Mouse (Mus musculus) spleen, postnatal 4 days (tissue): ENCODE measurements around the gene Ampd2.
A peak's percentile ranks its signal among the peaks of the same experiment; 100 is the strongest.

Experiments
- DNase-seq, 2 experiments: peaks; one replicate each; pipeline ENCODE4 v3.0.0; 2022; ENCODE audit warnings: low spot score in 2 of 2

Ampd2 gene

DNA sequence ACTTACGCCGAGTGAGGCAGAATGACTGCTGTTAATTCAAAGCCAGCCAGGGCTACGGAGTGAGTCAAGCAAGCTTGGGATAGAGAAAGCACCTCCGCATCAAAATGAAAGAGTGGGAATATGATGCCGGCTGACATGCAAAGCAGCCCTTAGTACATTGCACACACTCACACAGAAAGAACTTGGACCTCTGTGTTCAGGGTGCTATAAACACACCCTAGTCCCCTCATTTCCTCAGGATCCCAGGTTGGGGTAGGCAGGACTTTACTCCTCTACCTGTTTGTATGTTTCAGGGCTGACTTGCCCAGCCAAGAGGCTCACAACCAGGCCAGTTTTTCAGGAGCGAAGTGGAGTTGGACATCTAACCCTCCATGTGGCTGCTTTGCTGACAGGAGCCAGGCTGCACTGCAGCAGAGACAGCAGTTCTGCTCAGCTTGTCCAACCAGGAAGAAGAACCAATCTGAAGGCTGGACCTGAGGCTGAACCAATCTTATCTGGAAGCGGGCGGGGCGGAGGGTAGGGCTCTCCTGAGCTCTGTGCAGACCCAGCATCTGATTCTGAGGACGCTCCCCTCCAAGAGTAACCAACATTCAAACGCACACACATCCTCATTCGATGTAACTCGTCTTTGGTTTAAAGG, 17.1 kb downstream of the Ampd2 start:
- no peak for DNase-seq

DNA sequence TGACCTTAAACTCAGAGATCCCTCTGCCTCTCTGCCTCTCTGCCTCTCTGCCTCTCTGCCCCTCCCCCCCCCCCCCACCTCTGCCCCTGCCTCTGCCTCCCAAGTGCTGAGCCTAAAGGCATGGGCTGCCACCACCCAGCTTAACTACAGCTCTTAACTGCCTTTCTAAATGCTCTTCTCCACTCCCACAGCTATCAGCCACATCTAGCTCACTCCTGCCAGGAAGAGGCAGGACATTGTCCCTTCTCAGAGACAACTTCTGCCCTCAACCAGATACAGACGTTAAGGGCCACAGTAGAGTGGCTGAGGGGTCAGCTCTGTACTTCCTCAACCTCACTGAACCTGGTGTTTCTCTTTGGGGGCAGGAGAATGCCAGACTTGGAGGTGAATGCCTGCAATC, 17.6 kb downstream of the Ampd2 start:
- DNase-seq = no peak

DNA sequence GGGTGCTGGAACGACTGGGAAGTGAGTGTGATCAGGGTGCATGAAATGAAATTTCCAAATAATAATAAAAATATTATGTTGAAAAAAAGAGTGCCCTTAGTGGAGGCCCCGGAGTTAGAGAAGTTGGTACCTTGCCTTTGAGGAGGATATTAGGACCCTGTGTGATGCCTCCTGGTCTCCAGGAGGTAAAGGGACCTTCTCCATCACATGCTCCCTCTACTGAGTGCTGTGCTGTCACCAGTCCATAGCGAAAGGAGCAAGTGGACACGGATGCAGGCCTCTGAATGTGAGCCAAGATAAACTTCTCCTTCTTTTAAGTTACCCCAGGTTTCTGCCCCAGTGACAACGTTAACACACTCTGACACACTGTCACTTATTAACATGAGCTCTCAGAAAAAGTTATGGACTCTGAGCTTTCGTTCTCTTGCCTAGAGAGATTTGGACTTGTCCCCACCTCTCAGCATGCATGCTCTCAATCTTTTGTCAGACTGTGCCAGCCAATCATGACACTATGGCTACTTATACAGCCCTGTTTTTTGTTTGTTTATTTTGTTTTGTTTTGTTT, 19.0 kb downstream of the Ampd2 start:
- no peak for DNase-seq

DNA sequence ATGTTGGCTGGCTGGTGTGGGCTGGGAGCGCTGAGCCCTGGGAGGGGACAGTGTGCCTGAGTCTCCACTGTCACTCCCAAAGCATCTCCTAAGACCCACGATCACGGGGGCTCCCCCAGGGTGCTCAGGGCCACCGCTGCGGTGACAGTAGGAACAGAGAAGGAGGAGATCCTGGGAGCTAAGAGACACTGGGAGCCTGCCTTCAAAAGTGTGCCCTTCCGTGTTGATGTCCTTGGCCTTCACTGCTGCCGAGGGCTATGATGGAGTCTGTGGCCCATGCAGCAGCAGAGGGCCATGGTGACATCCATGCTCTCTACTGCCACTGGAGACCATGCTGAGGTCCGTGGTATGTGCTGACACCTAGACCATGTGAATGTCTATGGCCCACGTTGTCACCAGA, 20.9 kb downstream of the Ampd2 start:
- no peak for DNase-seq

DNA sequence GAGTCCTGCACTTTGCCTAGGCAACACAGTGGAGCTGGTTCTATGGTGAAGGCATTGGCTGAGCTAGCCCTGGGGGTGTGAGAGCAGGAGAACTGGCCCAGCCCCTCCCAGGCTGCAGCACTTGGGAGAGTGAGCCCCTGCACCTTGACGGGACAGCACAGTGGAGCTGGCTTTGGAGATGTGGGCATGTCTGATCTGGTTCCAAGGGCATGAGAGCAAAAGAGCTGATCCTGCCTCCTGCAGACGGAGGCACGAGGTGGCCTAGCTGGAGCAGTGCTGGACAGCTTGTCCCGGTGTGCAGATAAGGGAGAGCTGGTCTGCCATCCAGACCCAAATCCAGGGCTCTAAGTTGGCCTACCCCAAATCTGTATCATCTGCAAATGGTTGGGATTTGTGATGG, 21.8 kb downstream of the Ampd2 start:
- no peak for DNase-seq

DNA sequence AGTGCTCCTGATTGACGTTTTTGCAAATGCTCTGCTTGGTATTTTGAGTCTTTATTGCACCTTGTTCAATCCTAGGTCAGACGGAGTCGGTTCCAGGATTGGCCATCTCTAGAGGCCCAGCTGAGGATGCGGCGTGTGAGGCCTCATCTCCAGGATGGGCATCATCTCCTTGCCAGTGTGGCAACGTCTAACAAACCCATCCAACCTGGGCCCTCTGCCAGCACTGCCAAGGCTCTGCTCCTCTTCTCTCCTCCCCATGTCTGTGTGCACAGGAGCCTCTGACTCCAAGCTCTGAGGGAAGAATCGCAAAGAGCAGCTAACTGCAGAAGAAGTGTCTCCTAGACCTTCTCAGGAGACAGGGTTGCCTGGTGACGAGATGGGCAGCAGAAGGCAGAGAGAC, 23.8 kb downstream of the Ampd2 start:
- DNase-seq = no peak

DNA sequence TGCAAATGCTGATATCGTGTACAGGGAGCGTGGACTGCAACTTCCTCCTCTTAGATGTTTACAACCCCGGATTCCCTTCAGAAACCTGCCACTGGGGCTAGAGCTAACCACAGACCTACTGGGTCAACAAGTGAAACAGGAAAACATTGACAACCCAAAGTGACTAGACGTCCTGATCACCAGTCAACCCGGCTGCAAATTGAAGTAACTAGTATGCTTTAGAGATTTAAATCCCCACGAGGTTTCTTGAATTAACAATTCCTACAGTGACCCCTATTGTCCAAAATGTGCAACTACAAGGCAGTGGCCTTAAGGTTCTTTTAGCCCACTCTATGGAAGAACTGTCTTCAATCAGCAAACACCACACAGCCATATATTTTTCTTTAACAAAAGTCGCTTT, 25.0 kb downstream of the Ampd2 start:
- no peak for DNase-seq

DNA sequence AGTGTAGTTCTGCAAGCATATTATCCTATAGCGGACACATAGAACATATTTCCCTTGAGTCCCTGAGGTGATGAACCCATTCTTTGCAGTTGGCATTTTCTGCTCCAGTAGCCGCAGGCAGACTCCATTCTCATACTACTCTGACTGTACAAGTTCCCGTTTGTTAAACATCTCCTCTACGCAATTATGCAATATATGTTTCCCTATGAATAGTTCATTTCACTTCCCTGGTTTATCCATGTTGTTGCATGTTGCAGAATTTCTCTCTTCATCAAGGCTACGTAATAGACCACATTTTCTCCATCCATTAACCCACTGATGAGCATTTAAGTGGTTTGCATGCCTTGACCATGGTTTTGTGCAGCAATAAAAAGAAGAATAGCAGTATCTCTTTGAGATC, 36.0 kb downstream of the Ampd2 start:
- no peak for DNase-seq

DNA sequence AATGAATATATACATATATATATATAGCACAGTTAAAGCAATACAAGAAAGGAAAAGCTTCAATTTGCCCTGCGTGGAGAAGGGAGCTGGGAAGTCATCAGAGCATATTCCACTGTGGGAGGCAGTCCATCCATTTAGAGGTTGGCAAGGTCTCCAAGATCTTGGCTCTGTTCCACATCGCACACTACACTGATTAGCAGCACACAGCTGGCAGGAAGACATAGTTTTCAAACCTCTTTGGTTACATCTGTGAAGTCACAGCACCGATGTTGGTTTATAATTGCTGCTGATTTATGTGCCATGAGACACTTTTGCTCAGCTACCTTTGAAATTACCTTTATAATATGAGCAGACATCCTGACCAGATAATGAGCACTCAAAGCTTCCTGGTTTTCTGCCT, 38.1 kb downstream of the Ampd2 start:
- no peak for DNase-seq

DNA sequence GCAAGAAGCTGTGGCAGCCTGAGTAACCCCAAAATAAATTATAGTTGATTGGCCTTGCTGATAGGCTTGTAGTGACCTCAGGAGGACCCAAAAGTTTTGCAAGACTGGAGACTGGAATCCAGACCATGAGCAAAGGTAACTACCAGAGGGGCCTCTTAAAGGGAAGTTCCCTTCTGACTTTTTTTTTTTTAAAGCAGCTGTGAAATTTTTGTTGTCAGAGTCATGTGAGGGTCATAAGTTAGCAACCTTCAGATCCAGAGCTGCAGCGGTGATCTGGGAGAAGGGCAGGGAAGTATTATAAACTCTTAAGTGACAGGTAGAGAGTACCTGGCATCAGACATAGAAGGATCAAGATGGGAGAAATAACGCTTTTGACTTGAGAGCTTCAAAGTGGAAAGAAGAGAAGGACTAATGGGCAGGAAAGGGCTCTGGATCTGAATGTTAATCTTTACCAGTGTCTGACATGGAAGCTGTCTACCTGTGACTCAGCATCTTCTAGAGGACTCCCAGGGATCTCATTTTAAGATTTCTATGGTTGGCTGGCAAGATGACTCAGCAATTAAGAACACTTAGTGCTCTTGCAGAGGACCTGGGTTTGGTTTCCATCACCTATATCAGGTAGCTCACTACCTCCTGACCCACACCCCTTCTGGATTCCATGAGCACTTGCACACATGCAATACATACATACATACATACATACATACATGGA, 39.4 kb downstream of the Ampd2 start:
- DNase-seq = no peak

DNA sequence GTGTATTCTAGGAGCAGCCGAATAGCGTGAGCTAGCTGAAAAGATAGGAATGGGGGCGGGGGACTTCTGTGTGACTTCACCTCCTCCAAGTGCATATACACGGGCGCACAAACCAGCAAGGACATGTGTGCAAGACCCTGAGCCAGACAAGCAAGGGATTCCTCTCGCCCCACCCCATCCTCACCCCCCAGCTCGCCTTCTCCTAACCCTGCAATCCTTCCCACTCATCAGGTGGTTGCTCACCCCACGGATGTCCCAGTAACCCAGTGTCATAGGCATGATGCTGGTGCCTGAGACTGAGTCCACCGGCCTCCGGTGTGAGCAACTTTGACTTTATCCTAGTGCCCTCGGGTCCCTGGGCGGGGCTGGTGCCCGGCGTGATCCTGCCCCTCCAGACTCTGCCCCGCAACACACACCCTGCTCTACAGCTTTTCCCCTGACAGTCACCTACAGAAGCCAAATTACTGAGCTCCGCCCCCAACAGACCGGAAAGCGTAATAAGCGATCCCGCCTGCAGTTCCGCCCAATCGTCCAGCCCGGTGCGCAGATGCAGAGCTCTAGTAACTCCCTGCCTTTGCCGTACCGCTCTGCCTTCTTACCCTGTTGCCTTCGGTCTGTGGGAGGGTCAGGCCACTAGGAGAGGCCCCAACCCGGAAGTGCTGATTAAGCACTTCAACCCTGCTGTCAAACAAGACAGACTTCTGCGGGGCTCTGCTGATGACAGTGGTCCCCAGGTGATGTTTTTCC, 41.9 kb downstream of the Ampd2 start, which contains the start of gene Gstm4:
TSS of gene Gstm4 (minus strand) at position 501 of the 747 bp plus-strand sequence.
- peak; percentile 81 to 89 for DNase-seq

DNA sequence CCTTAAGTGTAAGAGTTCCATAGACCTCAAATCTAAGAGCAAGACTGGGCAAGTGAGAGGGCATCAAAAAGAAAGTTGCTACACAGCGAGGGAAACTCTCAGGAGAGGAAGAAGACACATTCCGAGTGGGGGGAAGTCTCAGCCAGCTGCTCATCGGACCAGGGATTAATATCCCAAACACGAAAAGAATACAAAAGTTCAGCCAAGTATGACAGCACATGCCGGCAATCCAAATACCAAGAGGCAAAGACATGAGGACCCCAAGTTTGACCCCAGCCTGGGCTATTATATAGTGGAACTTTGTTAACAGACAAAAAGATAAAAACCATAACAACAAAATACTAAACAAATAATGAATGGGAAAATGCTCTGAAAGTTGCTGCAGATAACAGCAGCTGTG, 53.3 kb downstream of the Ampd2 start:
- no peak for DNase-seq

DNA sequence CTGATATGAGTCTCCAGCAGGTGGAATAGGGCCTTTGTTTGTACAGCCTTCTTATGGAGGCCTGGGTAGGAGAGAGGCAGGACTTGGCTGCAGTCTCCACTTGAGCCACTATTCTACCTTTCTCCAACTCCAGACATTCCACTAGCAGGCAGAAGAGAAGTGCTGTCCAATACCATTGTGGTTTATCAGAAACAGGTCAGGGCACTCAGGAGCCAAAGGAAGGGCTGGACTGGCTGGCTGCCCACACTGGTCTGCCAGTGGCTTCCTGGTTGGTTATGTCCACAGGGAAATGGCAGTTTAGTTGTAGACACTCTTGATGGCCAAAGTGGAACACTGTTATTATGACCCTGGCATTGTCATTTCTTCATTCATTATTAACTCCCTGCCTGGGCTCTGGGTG, 54.3 kb downstream of the Ampd2 start:
- DNase-seq = no peak

DNA sequence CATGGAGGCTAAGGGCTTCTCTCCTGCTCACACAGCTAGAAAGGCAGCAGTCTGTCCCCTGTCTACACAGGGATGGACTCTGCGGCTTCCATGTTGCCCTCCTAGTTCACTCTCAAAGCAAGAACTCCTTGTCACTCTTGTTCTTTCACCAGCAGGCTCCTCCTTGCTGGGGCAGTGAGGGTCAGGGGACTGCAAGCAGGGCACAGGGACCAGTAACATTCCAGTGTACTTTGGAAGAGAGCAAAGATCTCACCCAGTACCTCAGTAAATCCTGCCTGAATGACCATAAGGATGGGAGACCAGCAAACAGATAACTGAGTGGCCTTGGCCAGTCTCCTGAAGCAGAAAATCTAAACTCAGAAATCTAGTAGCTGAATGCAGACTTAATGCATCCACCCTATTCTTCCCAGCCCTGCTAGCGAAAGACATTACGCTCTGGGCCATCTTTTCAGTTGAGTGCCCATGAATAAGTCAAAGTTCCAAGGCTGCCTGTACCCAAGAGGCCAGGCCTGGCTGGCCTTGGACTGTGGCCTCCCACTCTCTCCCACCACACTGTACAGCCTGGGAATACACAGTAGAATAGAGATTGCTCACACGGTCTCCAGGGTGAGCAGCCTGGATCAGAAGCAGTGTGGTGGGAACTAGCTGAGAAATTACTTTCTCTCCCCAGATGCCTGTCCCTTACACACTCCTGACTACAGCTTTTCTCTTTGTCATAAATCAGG, 57.6 kb downstream of the Ampd2 start:
- no peak for DNase-seq

DNA sequence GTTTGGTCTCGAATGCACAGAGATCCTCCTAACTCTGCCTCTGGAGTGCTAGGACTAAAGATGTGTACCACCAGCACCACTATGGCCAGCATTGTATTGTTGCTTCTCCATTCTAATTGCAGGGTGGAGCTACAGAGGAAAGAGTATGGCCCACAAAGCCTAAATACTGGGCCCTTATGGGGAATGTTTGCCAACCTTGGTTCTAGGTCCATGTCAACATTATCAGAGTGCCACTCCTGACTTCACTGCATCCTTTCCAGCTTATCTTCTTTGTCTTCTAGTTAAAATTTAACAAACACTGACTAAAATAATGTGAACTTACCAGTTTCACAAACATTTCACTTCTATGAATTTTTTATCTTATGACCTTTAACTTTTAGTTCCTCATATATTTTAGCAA, 59.9 kb downstream of the Ampd2 start:
- no peak for DNase-seq

DNA sequence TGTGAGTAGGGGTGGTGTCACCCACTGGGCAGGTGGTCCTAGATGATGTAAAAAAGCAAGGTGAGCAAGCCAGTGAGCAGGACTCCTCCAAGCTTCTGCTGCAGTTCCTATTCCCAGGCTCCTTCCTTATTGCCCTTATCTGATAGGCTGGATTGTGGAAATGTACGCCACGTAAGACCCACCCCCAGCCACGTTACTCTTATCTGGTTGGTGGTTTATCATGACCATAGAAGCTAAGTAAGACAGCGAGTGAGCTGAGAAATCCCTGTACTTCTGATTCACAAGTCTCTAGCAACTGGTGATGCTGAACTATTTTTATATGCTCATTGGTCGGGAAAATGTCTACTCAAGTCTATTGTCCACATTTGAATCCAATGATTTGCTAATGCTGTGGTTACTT, 60.4 kb downstream of the Ampd2 start:
- DNase-seq = no peak

DNA sequence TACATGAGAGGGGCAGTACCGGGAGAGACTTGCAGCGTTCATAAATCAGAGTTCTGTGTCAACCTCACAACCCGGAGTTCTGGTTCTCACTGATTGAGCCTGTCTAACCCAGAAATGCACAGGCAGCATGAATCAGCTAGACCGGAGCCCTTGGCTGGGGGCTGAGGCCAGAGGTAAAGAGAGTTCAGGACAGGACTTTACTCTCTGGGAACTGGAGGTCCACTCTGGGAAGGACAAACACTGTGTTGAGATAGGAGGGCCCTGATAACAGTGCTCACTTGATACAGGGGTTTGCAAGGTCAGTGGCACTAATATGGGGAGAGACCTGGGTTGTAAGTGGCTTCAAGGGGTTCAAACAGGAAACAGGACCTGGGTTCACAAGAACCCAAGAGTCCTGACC, 61.1 kb downstream of the Ampd2 start:
- DNase-seq = no peak
